ENCODE assay signal across 8 mouse cellular contexts in the genomic region with DNA sequence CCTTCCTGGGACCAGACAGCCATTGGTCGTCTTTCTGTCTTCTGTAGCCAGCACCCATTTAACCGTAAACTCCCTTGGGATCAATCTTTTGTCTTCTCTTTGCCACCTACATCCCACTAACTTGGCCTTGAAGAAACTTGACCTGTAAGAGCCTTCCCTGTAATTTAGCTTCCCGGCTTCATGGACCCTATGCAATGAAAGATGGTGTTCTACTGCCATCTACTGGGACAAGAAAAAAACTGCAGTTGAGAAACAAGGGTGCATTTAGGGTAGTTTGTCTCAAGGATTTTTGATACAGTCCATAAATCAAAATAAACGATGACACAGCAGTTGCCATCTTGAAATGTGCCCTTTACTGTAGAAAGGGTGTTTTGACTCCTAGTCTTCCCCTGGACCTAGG. TPM values are rescaled to one million over a fixed set of nuclear protein-coding genes. Genes with fewer than 3 reads are reported as not detected.
DNase-seq lines count a peak whose midpoint lies in the region; ATAC-seq lines count a peak whose summit lies in the region.

No protein-coding gene starts in this region.

- H3K4me3 ChIP-seq in forebrain, embryonic 14.5 days (ENCODE audit: low read depth, low read length): no peak overlapping the region
- H3K4me3 ChIP-seq in forebrain, embryonic 15.5 days: no peak overlapping the region
- H3K4me3 ChIP-seq in midbrain, embryonic 11.5 days (ENCODE audit: low read depth, low read length): no peak overlapping the region
- no peak overlapping the region for H3K4me3 ChIP-seq in midbrain, embryonic 16.5 days (ENCODE audit: low read depth, low read length)

- H3K4me2 ChIP-seq in forebrain, embryonic 14.5 days (ENCODE audit: low read length): no peak overlapping the region
- no peak overlapping the region for H3K4me2 ChIP-seq in forebrain, embryonic 15.5 days (replicated peaks)
- H3K4me2 ChIP-seq in midbrain, embryonic 11.5 days: no peak overlapping the region
- H3K4me2 ChIP-seq in midbrain, embryonic 16.5 days (ENCODE audit: low read length): no peak overlapping the region

- no peaks in the 10 kb centered on the region for H3K27me3 ChIP-seq in forebrain, embryonic 14.5 days (replicated peaks; ENCODE audit: control insufficient read depth, insufficient read depth, low read length)
- H3K27me3 ChIP-seq in forebrain, embryonic 15.5 days: no peaks in the 10 kb centered on the region
- no peaks in the 10 kb centered on the region for H3K27me3 ChIP-seq in midbrain, embryonic 11.5 days (ENCODE audit: control insufficient read depth, insufficient read depth, low read length)
- H3K27me3 ChIP-seq in midbrain, embryonic 16.5 days (ENCODE audit: control insufficient read depth, insufficient read depth, low read depth, low read length): no peaks in the 10 kb centered on the region

- H3K36me3 ChIP-seq in forebrain, embryonic 14.5 days (ENCODE audit: control insufficient read depth, insufficient read depth, low read length): no peaks in the 10 kb centered on the region
- no peaks in the 10 kb centered on the region for H3K36me3 ChIP-seq in forebrain, embryonic 15.5 days
- no peaks in the 10 kb centered on the region for H3K36me3 ChIP-seq in midbrain, embryonic 11.5 days (ENCODE audit: control insufficient read depth, insufficient read depth, low read length)
- H3K36me3 ChIP-seq in midbrain, embryonic 16.5 days (ENCODE audit: control insufficient read depth, insufficient read depth, low read length): no peaks in the 10 kb centered on the region

- H3K27ac ChIP-seq in forebrain, embryonic 14.5 days (ENCODE audit: low read depth, low read length): no peak overlapping the region
- H3K27ac ChIP-seq in forebrain, embryonic 15.5 days (replicated peaks): no peak overlapping the region
- H3K27ac ChIP-seq in midbrain, embryonic 11.5 days (ENCODE audit: low read depth, low read length): no peak overlapping the region
- no peak overlapping the region for H3K27ac ChIP-seq in midbrain, embryonic 16.5 days (ENCODE audit: low read length)

- DNase-seq in forebrain, embryonic 14.5 days (ENCODE audit: low spot score): peak; percentile 86
- DNase-seq in midbrain, embryonic 11.5 days (ENCODE audit: low spot score, missing footprints): peak; percentile 95
- DNase-seq in embryo, embryonic 10.5 days (ENCODE audit: low spot score): peak; percentile 90
- peak; percentile 82 for DNase-seq in naive thymus-derived CD4-positive, alpha-beta T cell, adult 2 months (ENCODE audit: low read depth)
- DNase-seq in ovary, adult 18-20 months (ENCODE audit: low spot score): no peak
- DNase-seq in urinary bladder, postnatal 14 days (ENCODE audit: low spot score): no peak

- H3K9ac ChIP-seq in forebrain, embryonic 14.5 days (ENCODE audit: low read length): no peak overlapping the region
- H3K9ac ChIP-seq in forebrain, embryonic 15.5 days (replicated peaks): no peak overlapping the region
- H3K9ac ChIP-seq in midbrain, embryonic 11.5 days (ENCODE audit: low read length): no peak overlapping the region
- no peak overlapping the region for H3K9ac ChIP-seq in midbrain, embryonic 16.5 days (ENCODE audit: low read depth, low read length)

- H3K9me3 ChIP-seq in forebrain, embryonic 14.5 days (replicated peaks; ENCODE audit: control insufficient read depth, low read length): no peaks in the 10 kb centered on the region
- no peaks in the 10 kb centered on the region for H3K9me3 ChIP-seq in forebrain, embryonic 15.5 days
- no peaks in the 10 kb centered on the region; the same call in 1 of the 2 replicates for H3K9me3 ChIP-seq in midbrain, embryonic 11.5 days (ENCODE audit: control insufficient read depth, low read length)
- H3K9me3 ChIP-seq in midbrain, embryonic 16.5 days (replicated peaks; ENCODE audit: control insufficient read depth, low read length, poor library complexity, severe bottlenecking): no peaks in the 10 kb centered on the region

- WGBS in forebrain, embryonic 14.5 days: 14% methylated on average over 4 of the region's 4 CpGs
- WGBS in forebrain, embryonic 15.5 days: 18% methylated on average over 4 of the region's 4 CpGs
- WGBS in midbrain, embryonic 11.5 days: 17% methylated on average over 4 of the region's 4 CpGs
- 16% methylated on average over 4 of the region's 4 CpGs for WGBS in midbrain, embryonic 16.5 days

- ATAC-seq in forebrain, embryonic 14.5 days: peak; percentile 54
- ATAC-seq in forebrain, embryonic 15.5 days (replicated peaks): no peak; the same call in 1 of the 2 replicates
- ATAC-seq in midbrain, embryonic 11.5 days (ENCODE audit: low FRiP score): no peak
- no peak for ATAC-seq in midbrain, embryonic 16.5 days

- H3K4me1 ChIP-seq in forebrain, embryonic 14.5 days (ENCODE audit: control insufficient read depth, insufficient read depth, low read length): peaks cover 11% of the 10 kb centered on the region; the same call in 1 of the 2 replicates
- peaks cover 11% of the 10 kb centered on the region for H3K4me1 ChIP-seq in forebrain, embryonic 15.5 days
- peaks cover 5% of the 10 kb centered on the region for H3K4me1 ChIP-seq in midbrain, embryonic 11.5 days (ENCODE audit: control insufficient read depth, insufficient read depth, low read length)
- H3K4me1 ChIP-seq in midbrain, embryonic 16.5 days (ENCODE audit: control insufficient read depth, insufficient read depth, low read length): peaks cover 3% of the 10 kb centered on the region; the same call in 1 of the 2 replicates

RNA-seq across cellular contexts. Expression of a gene that starts 27.0 kb away (rescaled TPM):
- 0.93 and 0.95 TPM in 2 replicates for polyA plus RNA-seq in forebrain, embryonic 14.5 days (2014; fragmentation: Nextera tagmentation; extraction: Ambion mirVana)
- polyA plus RNA-seq in forebrain, embryonic 15.5 days (2015; fragmentation: Nextera tagmentation; extraction: Ambion mirVana): 1.1 and 1.3 TPM in 2 replicates
- polyA plus RNA-seq in midbrain, embryonic 11.5 days (2014; fragmentation: Nextera tagmentation; extraction: Ambion mirVana): 2.0 and 2.3 TPM in 2 replicates
- polyA plus RNA-seq in midbrain, embryonic 16.5 days (2015; fragmentation: Nextera tagmentation; extraction: Ambion mirVana): 1.3 and 1.4 TPM in 2 replicates

RNA-seq across cellular contexts. Expression of a gene that starts 54.9 kb away (rescaled TPM):
- 0.37 and 0.47 TPM in 2 replicates for polyA plus RNA-seq in forebrain, embryonic 14.5 days (2014; fragmentation: Nextera tagmentation; extraction: Ambion mirVana)
- 0.73 and 0.82 TPM in 2 replicates for polyA plus RNA-seq in forebrain, embryonic 15.5 days (2015; fragmentation: Nextera tagmentation; extraction: Ambion mirVana)
- 0.36 and 0.45 TPM in 2 replicates for polyA plus RNA-seq in midbrain, embryonic 11.5 days (2014; fragmentation: Nextera tagmentation; extraction: Ambion mirVana)
- polyA plus RNA-seq in midbrain, embryonic 16.5 days (2015; fragmentation: Nextera tagmentation; extraction: Ambion mirVana): 0.75 and 0.78 TPM in 2 replicates

Comparison
In these comparisons a context has a peak if more than half of its experiments do, and no peak if none do; other contexts are left out.
1. DNase-seq: peak in forebrain, embryonic 14.5 days (single experiment), midbrain, embryonic 11.5 days (single experiment), embryo, embryonic 10.5 days (single experiment) and naive thymus-derived CD4-positive, alpha-beta T cell, adult 2 months (single experiment); none in ovary, adult 18-20 months (single experiment) and urinary bladder, postnatal 14 days (single experiment).